ENCODE assay signal across 8 mouse cellular contexts in genomic region chr4:56864417-56865001, GRCm38 (mm10). TPM values are rescaled to one million over a fixed set of nuclear protein-coding genes. Genes with fewer than 3 reads are reported as not detected.
DNase-seq lines count a peak whose midpoint lies in the region; ATAC-seq and TF ChIP-seq lines count a peak whose summit lies in the region.

No protein-coding gene starts in this region.

- H3K27me3 ChIP-seq in heart, embryonic 16.5 days (ENCODE audit: control insufficient read depth, insufficient read depth, low read length), result no peaks in the 10 kb centered on the region
- H3K27me3 ChIP-seq in lung, embryonic 15.5 days, result no peaks in the 10 kb centered on the region

- 0 out of 4 replicates have a peak, but pooled peaks cover 2% of the 10 kb centered on the region in 2 experiments for H3K4me1 ChIP-seq in ES-E14 (ENCODE audit: control insufficient read depth in 2 of 2, insufficient read depth in 2 of 2, low read length in 2 of 2, poor library complexity in 1 of 2)
- peaks cover 33% of the 10 kb centered on the region for H3K4me1 ChIP-seq in heart, embryonic 16.5 days (ENCODE audit: control insufficient read depth, insufficient read depth, low read length)
- peaks cover 20% of the 10 kb centered on the region for H3K4me1 ChIP-seq in lung, embryonic 15.5 days

- under 1% methylated on average over 49 of the region's 49 CpGs for WGBS in heart, embryonic 16.5 days
- WGBS in lung, embryonic 15.5 days, result under 1% methylated on average over 44 of the region's 49 CpGs

- peak overlapping the region; percentile 77 to 84 for H3K4me3 ChIP-seq in ES-E14 (ENCODE audit: insufficient read depth in 1 of 2, low read depth in 1 of 2, low read length in 2 of 2, poor library complexity in 1 of 2, severe bottlenecking in 1 of 2)
- peak overlapping the region; percentile 59 for H3K4me3 ChIP-seq in heart, embryonic 16.5 days (ENCODE audit: low read length)
- peak overlapping the region; percentile 86 for H3K4me3 ChIP-seq in lung, embryonic 15.5 days

- H3K27ac ChIP-seq in ES-E14 (ENCODE audit: insufficient read depth, low read depth, low read length, poor library complexity, severe bottlenecking), result no peak overlapping the region
- peak overlapping the region; percentile 86 for H3K27ac ChIP-seq in heart, embryonic 16.5 days (ENCODE audit: low read length)
- H3K27ac ChIP-seq in lung, embryonic 15.5 days, result peak overlapping the region; percentile 88

- peak; percentile 71 for DNase-seq in adrenal gland, adult 2 months
- no peak for DNase-seq in adrenal gland, adult (ENCODE audit: inconsistent age in 2 of 2, low spot score in 1 of 2)
- DNase-seq in ES-E14 (ENCODE audit: low read depth, low spot score), result no peak
- peak; percentile 23 for DNase-seq in embryo, embryonic 11.5 days (ENCODE audit: low read depth, low spot score)
- DNase-seq in layer of hippocampus, adult 9-11 months, result peak; percentile 25
- DNase-seq in right cerebral cortex, adult 18-20 months, result peak; percentile 28

- H3K9ac ChIP-seq in ES-E14 (ENCODE audit: insufficient read depth, low read depth, low read length, poor library complexity, severe bottlenecking), result peak overlapping the region; percentile 75
- peak overlapping the region; percentile 90 for H3K9ac ChIP-seq in heart, embryonic 16.5 days (ENCODE audit: low read length)
- H3K9ac ChIP-seq in lung, embryonic 15.5 days, result peak overlapping the region; percentile 82

- H3K4me2 ChIP-seq in heart, embryonic 16.5 days (ENCODE audit: low read depth, low read length), result peak overlapping the region; percentile 65
- H3K4me2 ChIP-seq in lung, embryonic 15.5 days, result peak overlapping the region; percentile 92

- in situ Hi-C loops in ES-E14 (cut with MboI; ENCODE audit: low sequenced_read_pairs in 2 of 2, unreplicated experiment in 2 of 2), result no loop called here

- peak; percentile 50 for ATAC-seq in heart, embryonic 16.5 days (replicated peaks; ENCODE audit: extremely low read depth, insufficient read depth, low FRiP score)
- peak; percentile 63 for ATAC-seq in lung, embryonic 15.5 days (ENCODE audit: borderline replicate concordance, extremely low read depth, low FRiP score, low TSS enrichment)

- H3K36me3 ChIP-seq in ES-E14 (ENCODE audit: control insufficient read depth, insufficient read depth, low read length, poor library complexity, severe bottlenecking), result no peaks in the 10 kb centered on the region
- no peaks in the 10 kb centered on the region for H3K36me3 ChIP-seq in heart, embryonic 16.5 days (ENCODE audit: control insufficient read depth, insufficient read depth)
- H3K36me3 ChIP-seq in lung, embryonic 15.5 days, result no peaks in the 10 kb centered on the region

- H3K9me3 ChIP-seq in ES-E14 (ENCODE audit: control insufficient read depth, insufficient read depth, low read depth, low read length), result no peaks in the 10 kb centered on the region
- H3K9me3 ChIP-seq in heart, embryonic 16.5 days (replicated peaks; ENCODE audit: control insufficient read depth, low read length), result no peaks in the 10 kb centered on the region
- no peaks in the 10 kb centered on the region for H3K9me3 ChIP-seq in lung, embryonic 15.5 days

TF ChIP-seq in ES-E14, 5 proteins besides CTCF, POLR2A, EP300 and RAD21:
- TF ChIP-seq HCFC1 (IDR thresholded peaks at IDR 0.05; ENCODE audit: borderline replicate concordance, insufficient read depth, low read length) (no peak), MAFK (IDR thresholded peaks at IDR 0.05; ENCODE audit: insufficient read depth, low read depth, low read length) (no peak), ZNF384 (IDR thresholded peaks at IDR 0.05; ENCODE audit: low read depth, low read length) (no peak)

RNA-seq across cellular contexts. Expression of gene Ctnnal1, which starts 0.5 kb away (rescaled TPM):
- 10 to 100 TPM; 16.7 to 24.6 TPM for total RNA-seq in adrenal gland, adult 2 months (2021)
- polyA plus RNA-seq in adrenal gland, adult 2 months (2012; rRNA removed), result 3.1 and 7.5 TPM in 2 replicates
- 62.0 and 74.2 TPM in 2 replicates for total RNA-seq in ES-E14 (2012; rRNA removed)
- 27.1 and 27.6 TPM in 2 replicates for polyA plus RNA-seq in heart, embryonic 16.5 days (2015; fragmentation: Nextera tagmentation; extraction: Ambion mirVana)
- polyA plus RNA-seq in lung, embryonic 15.5 days (2015; fragmentation: Nextera tagmentation; extraction: Ambion mirVana), result 18.4 and 21.2 TPM in 2 replicates

Comparison
In these comparisons a context has a peak if more than half of its experiments do, and no peak if none do; other contexts are left out.
1. DNase-seq: peak in adrenal gland, adult 2 months (single experiment), embryo, embryonic 11.5 days (single experiment), layer of hippocampus, adult 9-11 months (single experiment) and right cerebral cortex, adult 18-20 months (single experiment); none in adrenal gland, adult (0 of 2) and ES-E14 (single experiment).
2. Peak in every context shown above with its lines, with median percentiles within 50 percentile points of each other: H3K4me3 ChIP-seq and H3K9ac ChIP-seq.